Mouse (Mus musculus): ENCODE measurements around the gene Nectin1. TPM values are rescaled to one million over a fixed set of nuclear protein-coding genes. Genes with fewer than 3 reads are reported as not detected.
A peak's percentile ranks its signal among the peaks of the same experiment; 100 is the strongest.

Gene Nectin1
- total RNA-seq (2021), result 100 to 1,000 TPM; 112 to 114 TPM
- long read RNA-seq, experiment 1, full-length matches to known transcripts, result 2 of 21 reads
- long read RNA-seq, experiment 1, partial matches to known transcripts, result 0 of 21 reads
- long read RNA-seq, experiment 1, other reads (novel, unspliced or antisense), result 19 of 21 reads
- long read RNA-seq, experiment 2, full-length matches to known transcripts, result 3 of 19 reads
- long read RNA-seq, experiment 2, partial matches to known transcripts, result 1 of 19 reads
- long read RNA-seq, experiment 2, other reads (novel, unspliced or antisense), result 15 of 19 reads

- intact Hi-C loops (cut with DNase I), result loop anchor here (1.0 to 10.0 kb wide), 9 partner anchors 59 to 406 kb away; no protein-coding TSS in a partner anchor
- peak; percentile 86 to 88 for DNase-seq (ENCODE audit: extremely low spot score in 1 of 2, low spot score in 2 of 2)
- peak within 1 kb of the TSS; percentile 79 for H3K4me3 ChIP-seq
- H3K27ac ChIP-seq, result peak within 1 kb of the TSS; percentile 89
- TF ChIP-seq CTCF (IDR thresholded peaks at IDR 0.05), result peak; percentile 89
These were observed at the start of gene Nectin1 for GRCm38 (mm10) chr9:43743647-43744137. Gene Nectin1, plus strand, starts transcription at chr9:43743984.

GRCm38 (mm10) chr9:43698080-43698712, 45.6 kb upstream of the Nectin1 start:
- Histone ChIP-seq H3K4me3 (no peak overlapping the region), H3K27ac (no peak overlapping the region)
- DNase-seq (ENCODE audit: extremely low spot score in 1 of 2, low spot score in 2 of 2), result no peak
- no peak; the same call in 1 of the 2 replicates for TF ChIP-seq CTCF (IDR thresholded peaks at IDR 0.05)
- intact Hi-C loops (cut with DNase I), result no loop called here

- DNase-seq (ENCODE audit: extremely low spot score in 1 of 2, low spot score in 2 of 2), result no peak
- TF ChIP-seq CTCF (IDR thresholded peaks at IDR 0.05), result no peak
- Histone ChIP-seq H3K27ac (no peak overlapping the region), H3K4me3 (no peak overlapping the region)
- intact Hi-C loops (cut with DNase I), result no loop called here
These were observed 44.9 kb upstream of the Nectin1 start for GRCm38 (mm10) chr9:43698841-43699240.

GRCm38 (mm10) chr9:43699417-43700225, 44.2 kb upstream of the Nectin1 start:
- DNase-seq (ENCODE audit: extremely low spot score in 1 of 2, low spot score in 2 of 2), result no peak
- Histone ChIP-seq H3K27ac (no peak overlapping the region), H3K4me3 (no peak overlapping the region)
- peak; percentile 23 for TF ChIP-seq CTCF (IDR thresholded peaks at IDR 0.05)
- intact Hi-C loops (cut with DNase I), result no loop called here

- TF ChIP-seq CTCF (IDR thresholded peaks at IDR 0.05), result no peak
- DNase-seq (ENCODE audit: extremely low spot score in 1 of 2, low spot score in 2 of 2), result no peak
- intact Hi-C loops (cut with DNase I), result no loop called here
- no peak overlapping the region for H3K27ac ChIP-seq
- no peak overlapping the region for H3K4me3 ChIP-seq
These were observed 43.6 kb upstream of the Nectin1 start for GRCm38 (mm10) chr9:43700226-43700579.

- intact Hi-C loops (cut with DNase I), result no loop called here
- H3K27ac ChIP-seq, result no peak overlapping the region
- no peak for DNase-seq (ENCODE audit: extremely low spot score in 1 of 2, low spot score in 2 of 2)
- no peak for TF ChIP-seq CTCF (IDR thresholded peaks at IDR 0.05)
- H3K4me3 ChIP-seq, result no peak overlapping the region
These were observed 42.0 kb upstream of the Nectin1 start for GRCm38 (mm10) chr9:43701748-43702147.

GRCm38 (mm10) chr9:43707571-43707970, 36.2 kb upstream of the Nectin1 start:
- H3K4me3 ChIP-seq, result no peak overlapping the region
- no peak overlapping the region for H3K27ac ChIP-seq
- DNase-seq (ENCODE audit: extremely low spot score in 1 of 2, low spot score in 2 of 2), result no peak
- intact Hi-C loops (cut with DNase I), result no loop called here
- TF ChIP-seq CTCF (IDR thresholded peaks at IDR 0.05), result no peak

- H3K4me3 ChIP-seq, result no peak overlapping the region
- no peak overlapping the region for H3K27ac ChIP-seq
- no peak for DNase-seq (ENCODE audit: extremely low spot score in 1 of 2, low spot score in 2 of 2)
- intact Hi-C loops (cut with DNase I), result no loop called here
- TF ChIP-seq CTCF (IDR thresholded peaks at IDR 0.05), result no peak
These were observed 35.1 kb upstream of the Nectin1 start for GRCm38 (mm10) chr9:43708715-43709114.

GRCm38 (mm10) chr9:43713432-43713831, 30.4 kb upstream of the Nectin1 start:
- intact Hi-C loops (cut with DNase I), result no loop called here
- TF ChIP-seq CTCF (IDR thresholded peaks at IDR 0.05), result no peak
- no peak overlapping the region for H3K27ac ChIP-seq
- no peak for DNase-seq (ENCODE audit: extremely low spot score in 1 of 2, low spot score in 2 of 2)
- H3K4me3 ChIP-seq, result no peak overlapping the region

- H3K27ac ChIP-seq, result no peak overlapping the region
- TF ChIP-seq CTCF (IDR thresholded peaks at IDR 0.05), result no peak
These were observed 24.4 kb upstream of the Nectin1 start for GRCm38 (mm10) chr9:43719407-43719839.

GRCm38 (mm10) chr9:43720046-43720445, 23.7 kb upstream of the Nectin1 start:
- intact Hi-C loops (cut with DNase I), result no loop called here
- no peak for DNase-seq (ENCODE audit: extremely low spot score in 1 of 2, low spot score in 2 of 2)
- no peak for TF ChIP-seq CTCF (IDR thresholded peaks at IDR 0.05)
- H3K27ac ChIP-seq, result no peak overlapping the region
- no peak overlapping the region for H3K4me3 ChIP-seq

More at GRCm38 (mm10) chr9:43719407-43719839, 24.4 kb upstream of the Nectin1 start:
- peak in 1 of 2 experiments; percentile 25 for DNase-seq (ENCODE audit: extremely low spot score in 1 of 2, low spot score in 2 of 2)
- H3K4me3 ChIP-seq, result no peak overlapping the region
- intact Hi-C loops (cut with DNase I), result no loop called here

GRCm38 (mm10) chr9:43724093-43724492, 19.7 kb upstream of the Nectin1 start:
- TF ChIP-seq CTCF (IDR thresholded peaks at IDR 0.05), result no peak
- Histone ChIP-seq H3K4me3 (no peak overlapping the region), H3K27ac (no peak overlapping the region)
- intact Hi-C loops (cut with DNase I), result no loop called here
- no peak for DNase-seq (ENCODE audit: extremely low spot score in 1 of 2, low spot score in 2 of 2)
